In genomic region chr8:110717131-110717530, GRCm38 (mm10) we compare ENCODE assay signal across 11 mouse cellular contexts. TPM values are rescaled to one million over a fixed set of nuclear protein-coding genes. Genes with fewer than 3 reads are reported as not detected.
DNase-seq lines count a peak whose midpoint lies in the region; ATAC-seq and TF ChIP-seq lines count a peak whose summit lies in the region.
"Had no signal": no experiment of that assay in that cellular context is flagged by ENCODE, and none has a peak within 500 bp of the region (broad histone marks: within the 10 kb centered on the region; RNA-seq: fewer than 3 reads in every experiment).

No protein-coding gene starts in this region.

- ATAC-seq in forebrain, postnatal 0 days: no peak
- ATAC-seq in forebrain, embryonic 15.5 days (replicated peaks): no peak
- no peak for ATAC-seq in kidney, postnatal 0 days (replicated peaks; ENCODE audit: low FRiP score, low read depth)
- no peak for ATAC-seq in embryonic facial prominence, embryonic 13.5 days (ENCODE audit: insufficient number of reproducible peaks, insufficient read depth, low FRiP score, low TSS enrichment, low read depth)
- ATAC-seq in liver, embryonic 11.5 days (replicated peaks; ENCODE audit: low FRiP score): no peak

- peak overlapping the region; percentile 91; the same call in 1 of the 2 replicates for H3K27ac ChIP-seq in forebrain, postnatal 0 days (ENCODE audit: low read depth, low read length)
- H3K27ac ChIP-seq in forebrain, embryonic 15.5 days (replicated peaks): no peak overlapping the region
- peak overlapping the region; percentile 51; the same call in 1 of the 2 replicates for H3K27ac ChIP-seq in kidney, postnatal 0 days
- H3K27ac ChIP-seq in embryonic facial prominence, embryonic 13.5 days: peak overlapping the region; percentile 90
- no peak overlapping the region for H3K27ac ChIP-seq in liver, embryonic 11.5 days (ENCODE audit: low read depth, low read length)

- H3K4me2 ChIP-seq in forebrain, postnatal 0 days (ENCODE audit: low read depth): no peak overlapping the region
- no peak overlapping the region for H3K4me2 ChIP-seq in forebrain, embryonic 15.5 days (replicated peaks)
- H3K4me2 ChIP-seq in kidney, postnatal 0 days (ENCODE audit: low read length): no peak overlapping the region
- no peak overlapping the region for H3K4me2 ChIP-seq in embryonic facial prominence, embryonic 13.5 days
- no peak overlapping the region for H3K4me2 ChIP-seq in liver, embryonic 11.5 days

- DNase-seq in forebrain, postnatal 0 days: no peak
- no peak for DNase-seq in kidney, postnatal 0 days (ENCODE audit: low spot score)
- no peak for DNase-seq in kidney, postnatal 25 days
- DNase-seq in lung, postnatal 4 days: peak; percentile 45 to 85
- DNase-seq in liver, embryonic 11.5 days (ENCODE audit: low spot score): no peak
- DNase-seq in adrenal gland, adult 18-20 months (ENCODE audit: low spot score in 2 of 2): no peak
- DNase-seq: adrenal gland, postnatal 25 days; cerebellum, adult 9-11 months had no signal

- no peak for TF ChIP-seq CTCF in forebrain, postnatal 0 days (IDR thresholded peaks at IDR 0.05; ENCODE audit: low read depth)
- TF ChIP-seq CTCF in kidney, postnatal 0 days (IDR thresholded peaks at IDR 0.05; ENCODE audit: low read depth): no peak

- no peak overlapping the region for H3K9ac ChIP-seq in forebrain, postnatal 0 days
- H3K9ac ChIP-seq in forebrain, embryonic 15.5 days (replicated peaks): no peak overlapping the region
- no peak overlapping the region for H3K9ac ChIP-seq in kidney, postnatal 0 days (ENCODE audit: low read depth, low read length)
- H3K9ac ChIP-seq in embryonic facial prominence, embryonic 13.5 days: peak overlapping the region; percentile 47; the same call in 1 of the 2 replicates
- H3K9ac ChIP-seq in liver, embryonic 11.5 days (ENCODE audit: low read depth, low read length): no peak overlapping the region

- H3K4me3 ChIP-seq in forebrain, postnatal 0 days (ENCODE audit: low read depth, low read length): no peak overlapping the region
- no peak overlapping the region for H3K4me3 ChIP-seq in forebrain, embryonic 15.5 days
- no peak overlapping the region for H3K4me3 ChIP-seq in kidney, postnatal 0 days (replicated peaks; ENCODE audit: low read depth, low read length)
- no peak overlapping the region for H3K4me3 ChIP-seq in embryonic facial prominence, embryonic 13.5 days
- no peak overlapping the region for H3K4me3 ChIP-seq in liver, embryonic 11.5 days (ENCODE audit: low read depth, low read length)

- H3K27me3 ChIP-seq in forebrain, postnatal 0 days (ENCODE audit: insufficient read depth, low read length): no peaks in the 10 kb centered on the region
- no peaks in the 10 kb centered on the region for H3K27me3 ChIP-seq in forebrain, embryonic 15.5 days
- H3K27me3 ChIP-seq in kidney, postnatal 0 days (ENCODE audit: insufficient read depth, low read length): no peaks in the 10 kb centered on the region
- no peaks in the 10 kb centered on the region for H3K27me3 ChIP-seq in embryonic facial prominence, embryonic 13.5 days
- peaks cover 18% of the 10 kb centered on the region for H3K27me3 ChIP-seq in liver, embryonic 11.5 days (replicated peaks; ENCODE audit: control insufficient read depth, insufficient read depth, low read length)

- H3K36me3 ChIP-seq in forebrain, postnatal 0 days (ENCODE audit: insufficient read depth): peaks cover 15% of the 10 kb centered on the region
- peaks cover 8% of the 10 kb centered on the region; the same call in 1 of the 2 replicates for H3K36me3 ChIP-seq in forebrain, embryonic 15.5 days
- H3K36me3 ChIP-seq in kidney, postnatal 0 days (ENCODE audit: insufficient read depth, low read length): peaks cover 12% of the 10 kb centered on the region; the same call in 1 of the 2 replicates
- H3K36me3 ChIP-seq in embryonic facial prominence, embryonic 13.5 days: peaks cover 20% of the 10 kb centered on the region
- H3K36me3 ChIP-seq in liver, embryonic 11.5 days (ENCODE audit: control insufficient read depth, insufficient read depth, low read length): peaks cover 10% of the 10 kb centered on the region

- WGBS in forebrain, postnatal 0 days: 73% methylated on average over 7 of the region's 7 CpGs
- 80% methylated on average over 7 of the region's 7 CpGs for WGBS in forebrain, embryonic 15.5 days
- 40% methylated on average over 7 of the region's 7 CpGs for WGBS in kidney, postnatal 0 days
- WGBS in embryonic facial prominence, embryonic 13.5 days: 43% methylated on average over 7 of the region's 7 CpGs
- 76% methylated on average over 7 of the region's 7 CpGs for WGBS in liver, embryonic 11.5 days

- H3K4me1 ChIP-seq in forebrain, postnatal 0 days (ENCODE audit: insufficient read depth): peaks cover 55% of the 10 kb centered on the region
- peaks cover 55% of the 10 kb centered on the region for H3K4me1 ChIP-seq in forebrain, embryonic 15.5 days
- peaks cover 57% of the 10 kb centered on the region for H3K4me1 ChIP-seq in kidney, postnatal 0 days (replicated peaks; ENCODE audit: insufficient read depth, low read length)
- peaks cover 74% of the 10 kb centered on the region for H3K4me1 ChIP-seq in embryonic facial prominence, embryonic 13.5 days
- H3K4me1 ChIP-seq in liver, embryonic 11.5 days (replicated peaks; ENCODE audit: control insufficient read depth, insufficient read depth, low read length): peaks cover 17% of the 10 kb centered on the region

- H3K9me3 ChIP-seq in forebrain, postnatal 0 days (ENCODE audit: low read length): no peaks in the 10 kb centered on the region
- no peaks in the 10 kb centered on the region for H3K9me3 ChIP-seq in forebrain, embryonic 15.5 days
- no peaks in the 10 kb centered on the region for H3K9me3 ChIP-seq in kidney, postnatal 0 days (replicated peaks; ENCODE audit: low read length)
- no peaks in the 10 kb centered on the region for H3K9me3 ChIP-seq in embryonic facial prominence, embryonic 13.5 days
- no peaks in the 10 kb centered on the region for H3K9me3 ChIP-seq in liver, embryonic 11.5 days (ENCODE audit: control insufficient read depth, low read length)

RNA-seq across cellular contexts. Expression of gene Mtss1l, which starts 4.1 kb away (rescaled TPM):
- 55.2 and 71.1 TPM in 2 replicates for total RNA-seq in forebrain, postnatal 0 days (2014; rRNA removed)
- polyA plus RNA-seq in forebrain, postnatal 0 days (2015; fragmentation: Nextera tagmentation; extraction: Ambion mirVana): 42.2 and 49.0 TPM in 2 replicates
- 22.5 and 32.2 TPM in 2 replicates for polyA plus RNA-seq in forebrain, embryonic 15.5 days (2015; fragmentation: Nextera tagmentation; extraction: Ambion mirVana)
- polyA plus RNA-seq in kidney, postnatal 0 days (2015; fragmentation: Nextera tagmentation; extraction: Ambion mirVana): 8.7 and 12.4 TPM in 2 replicates
- 11.0 and 12.6 TPM in 2 replicates for polyA plus RNA-seq in embryonic facial prominence, embryonic 13.5 days (2015; fragmentation: Nextera tagmentation; extraction: Ambion mirVana)
- 4.9 and 5.9 TPM in 2 replicates for polyA plus RNA-seq in liver, embryonic 11.5 days (2014; fragmentation: Nextera tagmentation; extraction: Ambion mirVana)
- total RNA-seq in adrenal gland, adult 18-20 months (2021): 10 to 100 TPM; 18.6 to 20.0 TPM
- total RNA-seq: granulocyte monocyte progenitor cell, adult 5-6 weeks had no signal

Comparison
In these comparisons a context has a peak if more than half of its experiments do, and no peak if none do; other contexts are left out.
1. H3K27ac ChIP-seq: peak in forebrain, postnatal 0 days (single experiment), kidney, postnatal 0 days (single experiment) and embryonic facial prominence, embryonic 13.5 days (single experiment); none in forebrain, embryonic 15.5 days (single experiment) and liver, embryonic 11.5 days (single experiment).
2. DNase-seq: peak in lung, postnatal 4 days (2 of 2); none in forebrain, postnatal 0 days (single experiment), kidney, postnatal 0 days (single experiment), kidney, postnatal 25 days (0 of 2), liver, embryonic 11.5 days (single experiment) and adrenal gland, adult 18-20 months (0 of 2).